Mouse (Mus musculus): Measurements from ENCODE around the gene Usp12.

- TF ChIP-seq CTCF (IDR thresholded peaks at IDR 0.05; ENCODE audit: borderline replicate concordance, insufficient read depth, low read depth, low read length) (no peak), POLR2A (IDR thresholded peaks at IDR 0.05; ENCODE audit: borderline replicate concordance, insufficient read depth, low read length) (no peak)
Measured at GRCm38 (mm10) chr5:146813421-146813820, 18.6 kb upstream of the Usp12 start.
